Mouse (Mus musculus) spleen, adult 2 months (tissue): ENCODE data around the gene Rasgrp2.

ENCODE experiments used
- CTCF ChIP-seq: fragments of 200-500 bp; IDR thresholded peaks from 2 replicates; pipeline ENCODE4 v1.5.1; 2011; ENCODE audit warnings: mild to moderate bottlenecking, inconsistent platforms; ENCODE audit not compliant: insufficient read depth, insufficient read length, insufficient replicate concordance; ENCODE audit errors: extremely low read depth
- POLR2A ChIP-seq: fragments of 200-500 bp; IDR thresholded peaks from 2 replicates; pipeline ENCODE4 v1.6.1; 2011; ENCODE audit warnings: low read depth, low read length, inconsistent platforms

GRCm38 (mm10) chr19:6377327-6378040, 21.7 kb upstream of the Rasgrp2 start:
- TF ChIP-seq CTCF (no peak), POLR2A (no peak)
